Mouse (Mus musculus): ENCODE measurements around the gene Sla2. TPM values are rescaled to one million over a fixed set of nuclear protein-coding genes. Genes with fewer than 3 reads are reported as not detected.
"Not testable (repeated sequence)": the region's sequence is repeated elsewhere in the genome, so short reads cannot be mapped to it uniquely, and the experiment has no call there.

The Sla2 gene
- total RNA-seq, 2 experiments from 2014 or later, result not detected

- peak; percentile 69 for DNase-seq
These were observed 47.4 kb downstream of the Sla2 start, which contains the start of gene Tgif2 for GRCm38 (mm10) chr2:156839319-156840191. Tgif2 (plus strand) TSS chr2:156840007.

GRCm38 (mm10) chr2:156838839-156839238 lies 48.2 kb downstream of the Sla2 start:
- DNase-seq, result no peak

- DNase-seq, result no peak
These were observed 52.7 kb downstream of the Sla2 start for GRCm38 (mm10) chr2:156834336-156834735.

GRCm38 (mm10) chr2:156825128-156825527 lies 61.9 kb downstream of the Sla2 start:
- DNase-seq, result not testable (repeated sequence)

Other genes with a start within 250 kb of the Sla2 start
- 100 to 1,000 TPM; 186 to 216 TPM for gene Myl9, start 111.8 kb downstream of the Sla2 start, total RNA-seq (2021)
- 1 to 10 TPM; 5.4 to 8.4 TPM for gene Tgif2, start 47.2 kb downstream of the Sla2 start, total RNA-seq (2021)
- 1 to 10 TPM in 1 of 2 experiments, under 1 TPM in 1; 0.54 to 1.6 TPM for gene 4930518I15Rik, start 29.2 kb downstream of the Sla2 start, total RNA-seq (2021)
- gene Rab5if, start 24.1 kb downstream of the Sla2 start, total RNA-seq (2021), result 10 to 100 TPM; 75.3 to 79.5 TPM
- gene Ndrg3, start 104.9 kb upstream of the Sla2 start, total RNA-seq (2021), result 10 to 100 TPM; 22.5 to 26.1 TPM
- 1 to 10 TPM; 5.3 to 6.0 TPM for gene Dsn1, start 120.0 kb upstream of the Sla2 start, total RNA-seq (2021)
- 10 to 100 TPM; 15.4 to 20.3 TPM for gene Soga1, start 192.1 kb upstream of the Sla2 start, total RNA-seq (2021)
- not detected for gene Tldc2, start 199.9 kb upstream of the Sla2 start, total RNA-seq (2021)
- 10 to 100 TPM; 15.9 to 20.2 TPM for gene Samhd1, start 248.1 kb upstream of the Sla2 start, total RNA-seq (2021)